Mouse (Mus musculus) myocyte (in vitro differentiated cells): ENCODE results near the gene Top1. TPM values are rescaled to one million over a fixed set of nuclear protein-coding genes. Genes with fewer than 3 reads are reported as not detected.
"Not testable (repeated sequence)": the region's sequence is repeated elsewhere in the genome, so short reads cannot be mapped to it uniquely, and the experiment has no call there.

ENCODE experiments used
- H3K27me3 ChIP-seq: one replicate; pipeline ENCODE4 v1.6.1; 2011; ENCODE audit not compliant: control insufficient read depth, insufficient read depth, insufficient read length
- H3K36me3 ChIP-seq: one replicate; pipeline ENCODE4 v1.6.1; 2011; ENCODE audit not compliant: control insufficient read depth, insufficient read depth
- H3K4me2 ChIP-seq: one replicate; pipeline ENCODE4 v1.6.1; 2011; ENCODE audit warnings: low read depth, control low read depth
- H3K4me3 ChIP-seq: one replicate; pipeline ENCODE4 v1.5.1; 2011; ENCODE audit warnings: mild to moderate bottlenecking, control low read depth, moderate library complexity
- H3K79me2 ChIP-seq: one replicate; pipeline ENCODE4 v1.6.1; 2011; ENCODE audit not compliant: control insufficient read depth, insufficient read depth
- H3ac ChIP-seq: one replicate; pipeline ENCODE4 v1.6.1; 2011; ENCODE audit not compliant: control insufficient read depth, insufficient read length
- CEBPB ChIP-seq: IDR thresholded peaks from 2 replicates; pipeline ENCODE4 v1.6.1; 2011; ENCODE audit warnings: mild to moderate bottlenecking, moderate library complexity; ENCODE audit not compliant: poor library complexity, insufficient read depth, severe bottlenecking
- E2F4 ChIP-seq: IDR thresholded peaks from one replicate; pipeline ENCODE4 v1.6.1; 2011; ENCODE audit warnings: mild to moderate bottlenecking, control low read depth, moderate library complexity; ENCODE audit not compliant: insufficient read depth
- MAX ChIP-seq: IDR thresholded peaks from one replicate; pipeline ENCODE4 v1.6.1; 2011; ENCODE audit warnings: low read depth, mild to moderate bottlenecking, control low read depth
- MYOD1 ChIP-seq, 3 experiments: IDR thresholded peaks; one replicate each; pipeline ENCODE4 v1.6.1; 2011; ENCODE audit warnings: control low read depth in 2 of 3, low read depth in 2 of 3, mild to moderate bottlenecking in 2 of 3, moderate library complexity in 1 of 3; ENCODE audit not compliant: insufficient read length in 2 of 3, control insufficient read depth in 1 of 3
- MYOG ChIP-seq, 3 experiments: IDR thresholded peaks; one replicate each; pipeline ENCODE4 v1.6.1; 2011; ENCODE audit warnings: control low read depth in 2 of 3, low read depth in 2 of 3, mild to moderate bottlenecking in 2 of 3; ENCODE audit not compliant: insufficient read length in 2 of 3, control insufficient read depth in 1 of 3, insufficient read depth in 1 of 3
- POLR2A ChIP-seq: IDR thresholded peaks from one replicate; pipeline ENCODE4 v1.6.1; 2011; ENCODE audit warnings: low read depth, mild to moderate bottlenecking, control low read depth, moderate library complexity; ENCODE audit not compliant: insufficient read length
- POLR2AphosphoS2 ChIP-seq: IDR thresholded peaks from one replicate; pipeline ENCODE4 v1.6.1; 2011; ENCODE audit warnings: low read depth, control low read depth; ENCODE audit not compliant: insufficient read length
- REST ChIP-seq: IDR thresholded peaks from one replicate; pipeline ENCODE4 v1.6.1; 2011; ENCODE audit warnings: mild to moderate bottlenecking, control low read depth, moderate library complexity; ENCODE audit not compliant: insufficient read depth, insufficient read length
- SRF ChIP-seq: IDR thresholded peaks from one replicate; pipeline ENCODE4 v1.6.1; 2011; ENCODE audit warnings: low read depth; ENCODE audit not compliant: control insufficient read depth, insufficient read length
- TCF12 ChIP-seq: IDR thresholded peaks from one replicate; pipeline ENCODE4 v1.6.1; 2011; ENCODE audit warnings: mild to moderate bottlenecking, control low read depth; ENCODE audit not compliant: poor library complexity, insufficient read depth, severe bottlenecking
- TCF3 ChIP-seq: IDR thresholded peaks from one replicate; pipeline ENCODE4 v1.6.1; 2011; ENCODE audit warnings: low read depth, control low read depth; ENCODE audit not compliant: insufficient read length
- USF1 ChIP-seq: IDR thresholded peaks from one replicate; pipeline ENCODE4 v1.6.1; 2011; ENCODE audit warnings: low read depth, mild to moderate bottlenecking, control low read depth, moderate library complexity
- polyA plus RNA-seq: library from polyadenylated mRNA; unstranded; fragments of >200 nt; fragmentation: generic; extraction: Trizol; gene quantifications from one replicate; pipeline ENCODE4 v1.2.1, GENCODE M21; 2012; ENCODE audit warnings: missing spikeins

Gene Top1
- polyA plus RNA-seq, 1 experiment: 37.2 TPM

DNA sequence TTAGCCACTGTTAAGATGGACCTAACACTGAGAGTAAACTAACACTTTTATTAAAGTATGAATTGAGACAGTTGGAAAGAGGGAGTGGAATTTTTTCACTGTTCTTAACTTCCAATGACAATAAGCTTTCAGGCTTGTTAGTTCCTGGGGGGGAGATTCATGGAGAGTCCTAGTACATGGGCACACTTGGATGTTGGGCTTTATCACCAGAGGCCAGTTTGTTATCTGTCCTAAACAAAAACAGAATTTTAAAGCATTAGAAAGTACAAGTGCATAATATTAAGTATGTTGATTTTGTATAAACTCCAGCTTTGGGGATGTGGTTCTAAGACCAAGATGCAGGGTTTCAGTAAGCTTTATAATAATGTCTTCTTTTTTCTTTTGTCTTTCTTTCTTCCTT lies 13.1 kb downstream of the Top1 start:
- H3K4me2 ChIP-seq: no peak overlapping the region
- H3K4me3 ChIP-seq: no peak overlapping the region
- no peaks in the 10 kb centered on the region for H3K27me3 ChIP-seq
- TF ChIP-seq TCF3: no peak
- TF ChIP-seq POLR2AphosphoS2: no peak
- no peak for TF ChIP-seq E2F4
- H3K36me3 ChIP-seq: peaks cover 36% of the 10 kb centered on the region
- peaks cover 97% of the 10 kb centered on the region for H3K79me2 ChIP-seq
- H3ac ChIP-seq: no peak overlapping the region

DNA sequence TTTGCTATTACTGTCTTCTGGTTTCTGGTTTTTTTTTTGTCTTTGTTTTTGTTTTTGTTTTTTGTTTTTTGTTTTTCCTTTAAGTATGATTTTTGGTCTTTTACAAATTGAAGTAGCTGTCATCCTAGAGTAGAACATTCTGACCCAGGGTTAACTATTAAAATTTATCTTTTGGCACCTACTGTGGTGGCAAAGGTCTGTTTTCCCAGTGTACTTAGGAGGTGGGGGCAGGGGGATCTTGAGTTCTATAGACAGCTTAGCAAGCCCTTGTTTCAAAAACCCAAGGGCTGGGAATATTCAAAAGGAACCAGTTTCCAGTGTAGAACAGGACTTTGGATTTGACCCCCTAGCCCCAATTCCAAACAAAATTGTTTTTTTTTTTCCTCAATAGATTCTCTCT lies 18.7 kb downstream of the Top1 start:
- TF ChIP-seq POLR2A: no peak
- Histone ChIP-seq H3K79me2 (peaks cover 98% of the 10 kb centered on the region), H3K4me2 (no peak overlapping the region), H3K27me3 (no peaks in the 10 kb centered on the region), H3K4me3 (no peak overlapping the region), H3ac (no peak overlapping the region), H3K36me3 (peaks cover 16% of the 10 kb centered on the region)

DNA sequence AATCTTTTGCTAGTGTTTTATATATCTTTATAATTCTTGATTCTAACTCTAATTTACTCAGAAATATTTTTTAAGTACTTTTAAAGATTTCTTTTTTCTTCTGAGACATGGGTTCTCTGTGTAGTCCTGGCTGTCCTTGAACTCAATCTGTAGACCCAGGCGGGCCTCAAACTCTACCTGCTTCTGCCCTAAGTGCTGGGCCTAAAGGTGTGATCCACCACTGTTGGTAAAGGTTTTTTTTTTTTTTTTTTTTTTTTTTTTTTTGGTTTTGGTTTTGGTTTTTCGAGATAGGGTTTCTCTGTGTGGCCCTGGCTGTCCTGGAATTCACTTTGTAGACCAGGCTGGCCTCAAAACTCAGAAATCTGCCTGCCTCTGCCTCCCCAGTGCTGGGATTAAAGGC lies 19.3 kb downstream of the Top1 start:
- not testable (repeated sequence) for H3K27me3 ChIP-seq, H3K4me2 ChIP-seq, H3ac ChIP-seq, H3K4me3 ChIP-seq
- H3K79me2 ChIP-seq: peaks cover 97% of the 10 kb centered on the region
- H3K36me3 ChIP-seq: peaks cover 20% of the 10 kb centered on the region

DNA sequence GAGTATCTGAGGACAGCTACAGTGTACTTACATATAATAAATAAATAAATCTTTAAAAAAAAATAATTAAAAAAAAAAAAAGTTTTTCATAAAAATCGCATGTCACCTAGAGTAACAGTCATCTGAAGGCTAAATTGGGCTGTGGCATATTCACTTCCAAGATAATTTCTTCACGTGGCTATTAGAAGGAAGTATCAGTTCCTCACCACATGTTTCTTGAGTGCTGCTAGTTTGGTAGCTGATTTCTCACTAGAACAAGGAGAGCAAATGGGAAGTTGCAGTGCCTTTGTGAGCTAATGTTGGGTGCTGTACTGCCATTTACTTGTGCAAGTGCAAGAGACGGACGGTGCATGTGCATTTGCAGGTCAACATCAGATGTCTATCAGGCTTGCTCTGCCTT lies 21.6 kb downstream of the Top1 start:
- TF ChIP-seq MAX (no peak), POLR2AphosphoS2 (no peak)
- Histone ChIP-seq H3K36me3 (peaks cover 29% of the 10 kb centered on the region), H3K79me2 (peaks cover 87% of the 10 kb centered on the region), H3K27me3 (no peaks in the 10 kb centered on the region), H3ac (no peak overlapping the region), H3K4me2 (no peak overlapping the region), H3K4me3 (no peak overlapping the region)

DNA sequence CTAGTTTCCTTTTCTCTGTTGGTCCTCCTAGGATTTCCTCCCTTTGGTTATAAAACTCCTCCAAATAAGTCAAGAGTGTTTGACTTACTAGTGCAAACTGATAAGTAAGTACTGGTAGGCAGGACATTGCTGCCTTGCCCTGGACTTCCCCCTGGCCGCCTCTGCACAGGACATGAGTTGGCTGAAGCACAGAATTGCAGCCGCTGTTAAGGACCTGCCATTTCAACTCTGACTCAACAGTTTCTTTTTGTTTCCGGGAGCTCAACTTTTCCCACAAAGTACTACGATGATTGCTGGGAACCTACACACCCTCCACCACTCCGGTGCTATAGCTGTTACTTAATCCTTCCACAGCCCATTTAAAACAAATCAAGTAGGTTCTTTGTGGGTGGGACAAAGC lies 54.6 kb downstream of the Top1 start:
- peaks cover 72% of the 10 kb centered on the region for H3K36me3 ChIP-seq
- H3K27me3 ChIP-seq: no peaks in the 10 kb centered on the region
- no peak for TF ChIP-seq SRF
- no peak for TF ChIP-seq TCF12
- TF ChIP-seq MYOD1 (IDR thresholded peaks at IDR 0.05; ENCODE audit: control insufficient read depth in 1 of 3, insufficient read length in 2 of 3, low read depth in 2 of 3): no peak
- TF ChIP-seq REST: no peak
- no peak for TF ChIP-seq E2F4
- TF ChIP-seq USF1: no peak
- TF ChIP-seq MAX: no peak
- no peak for TF ChIP-seq POLR2AphosphoS2
- no peak for TF ChIP-seq POLR2A
- TF ChIP-seq TCF3: no peak
- TF ChIP-seq MYOG (IDR thresholded peaks at IDR 0.05; ENCODE audit: control insufficient read depth in 1 of 3, insufficient read depth in 1 of 3, insufficient read length in 2 of 3, low read depth in 2 of 3): no peak
- no peak for TF ChIP-seq CEBPB
- H3K4me2 ChIP-seq: no peak overlapping the region
- no peak overlapping the region for H3K4me3 ChIP-seq
- H3ac ChIP-seq: no peak overlapping the region
- no peaks in the 10 kb centered on the region for H3K79me2 ChIP-seq

DNA sequence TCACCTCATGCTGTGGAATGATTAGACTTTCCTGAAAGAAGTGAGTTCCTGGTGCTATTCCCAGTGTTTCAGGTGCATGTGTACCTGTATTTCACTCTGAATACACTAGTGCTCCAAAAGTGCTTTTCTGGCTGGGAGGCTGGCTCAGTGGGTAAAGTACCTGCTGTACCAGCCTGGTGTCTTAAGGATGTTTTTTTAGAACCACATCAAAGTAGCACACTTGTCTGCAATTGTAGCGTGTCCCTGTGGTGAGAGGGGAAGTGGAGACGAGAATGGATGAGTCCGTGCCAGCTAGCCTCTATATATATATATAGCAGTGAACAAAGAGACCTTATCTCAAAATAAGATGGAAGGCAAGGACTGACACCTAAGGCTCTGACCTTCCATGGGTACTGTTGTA lies 55.9 kb downstream of the Top1 start:
- no peak overlapping the region for H3K4me2 ChIP-seq
- peaks cover 74% of the 10 kb centered on the region for H3K36me3 ChIP-seq
- no peaks in the 10 kb centered on the region for H3K27me3 ChIP-seq
- no peak overlapping the region for H3ac ChIP-seq
- no peak for TF ChIP-seq USF1
- TF ChIP-seq POLR2AphosphoS2: no peak
- no peak for TF ChIP-seq MAX
- TF ChIP-seq MYOD1 (IDR thresholded peaks at IDR 0.05; ENCODE audit: control insufficient read depth in 1 of 3, insufficient read length in 2 of 3, low read depth in 2 of 3): no peak
- TF ChIP-seq CEBPB: no peak
- TF ChIP-seq SRF: no peak
- TF ChIP-seq REST: no peak
- TF ChIP-seq TCF12: no peak
- no peak for TF ChIP-seq TCF3
- no peak for TF ChIP-seq E2F4
- TF ChIP-seq MYOG (IDR thresholded peaks at IDR 0.05; ENCODE audit: control insufficient read depth in 1 of 3, insufficient read depth in 1 of 3, insufficient read length in 2 of 3, low read depth in 2 of 3): no peak
- H3K79me2 ChIP-seq: no peaks in the 10 kb centered on the region
- no peak overlapping the region for H3K4me3 ChIP-seq
